Mouse (Mus musculus): ENCODE measurements around the gene Olfr1160. TPM values are rescaled to one million over a fixed set of nuclear protein-coding genes. Genes with fewer than 3 reads are reported as not detected.
A peak's percentile ranks its signal among the peaks of the same experiment; 100 is the strongest.
"Not testable (repeated sequence)": the region's sequence is repeated elsewhere in the genome, so short reads cannot be mapped to it uniquely, and the experiment has no call there.

Olfr1160 gene
- not detected in 2 replicates for polyA plus RNA-seq (2014; fragmentation: Nextera tagmentation; extraction: Ambion mirVana)

GRCm38 (mm10) chr2:88007515-88008318 is at the start of gene Olfr1160:
TSS of gene Olfr1160 (minus strand) at chr2:88008268.
- no peak within 1 kb of the TSS for H3K4me2 ChIP-seq (replicated peaks; ENCODE audit: low read depth, low read length)
- no peak within 1 kb of the TSS for H3K27ac ChIP-seq (ENCODE audit: low read length)
- no peaks in the 10 kb centered on the region for H3K4me1 ChIP-seq (ENCODE audit: control insufficient read depth, insufficient read depth, low read length)
- H3K4me3 ChIP-seq (ENCODE audit: low read depth, low read length), result no peak within 1 kb of the TSS
- no peak within 1 kb of the TSS for H3K9ac ChIP-seq (replicated peaks; ENCODE audit: low read depth, low read length)
- H3K9me3 ChIP-seq (ENCODE audit: control insufficient read depth, low read depth, low read length), result no peaks in the 10 kb centered on the region
- ATAC-seq (ENCODE audit: insufficient number of reproducible peaks, insufficient read depth, low FRiP score, low read depth), result peak; percentile 84
- H3K27me3 ChIP-seq (ENCODE audit: control insufficient read depth, insufficient read depth, low read length), result no peaks in the 10 kb centered on the region
- H3K36me3 ChIP-seq (ENCODE audit: control insufficient read depth, insufficient read depth, low read length), result no peaks in the 10 kb centered on the region

GRCm38 (mm10) chr2:88051029-88051428 is 43.0 kb upstream of the Olfr1160 start, which contains the start of gene Olfr1162:
TSS of gene Olfr1162 (minus strand) at chr2:88051129.
- WGBS, result 87% methylated on average over 1 of the region's 1 CpGs
- H3K9me3 ChIP-seq (ENCODE audit: control insufficient read depth, low read depth, low read length), result no peaks in the 10 kb centered on the region
- H3K9ac ChIP-seq (replicated peaks; ENCODE audit: low read depth, low read length), result no peak within 1 kb of the TSS
- no peaks in the 10 kb centered on the region for H3K4me1 ChIP-seq (ENCODE audit: control insufficient read depth, insufficient read depth, low read length)
- no peaks in the 10 kb centered on the region for H3K27me3 ChIP-seq (ENCODE audit: control insufficient read depth, insufficient read depth, low read length)
- H3K4me2 ChIP-seq (replicated peaks; ENCODE audit: low read depth, low read length), result no peak within 1 kb of the TSS
- H3K36me3 ChIP-seq (ENCODE audit: control insufficient read depth, insufficient read depth, low read length), result no peaks in the 10 kb centered on the region
- no peak within 1 kb of the TSS for H3K4me3 ChIP-seq (ENCODE audit: low read depth, low read length)
- H3K27ac ChIP-seq (ENCODE audit: low read length), result no peak within 1 kb of the TSS
- ATAC-seq (ENCODE audit: insufficient number of reproducible peaks, insufficient read depth, low FRiP score, low read depth), result no peak

- no peak within 1 kb of the TSS for H3K27ac ChIP-seq (ENCODE audit: low read length)
- no peak within 1 kb of the TSS for H3K4me2 ChIP-seq (replicated peaks; ENCODE audit: low read depth, low read length)
- no peaks in the 10 kb centered on the region for H3K4me1 ChIP-seq (ENCODE audit: control insufficient read depth, insufficient read depth, low read length)
- no peak within 1 kb of the TSS for H3K9ac ChIP-seq (replicated peaks; ENCODE audit: low read depth, low read length)
- no peaks in the 10 kb centered on the region for H3K27me3 ChIP-seq (ENCODE audit: control insufficient read depth, insufficient read depth, low read length)
- no peaks in the 10 kb centered on the region for H3K36me3 ChIP-seq (ENCODE audit: control insufficient read depth, insufficient read depth, low read length)
- no peaks in the 10 kb centered on the region for H3K9me3 ChIP-seq (ENCODE audit: control insufficient read depth, low read depth, low read length)
- H3K4me3 ChIP-seq (ENCODE audit: low read depth, low read length), result no peak within 1 kb of the TSS
- no peak for ATAC-seq (ENCODE audit: insufficient number of reproducible peaks, insufficient read depth, low FRiP score, low read depth)
Observed at GRCm38 (mm10) chr2:88037599-88037998, 29.5 kb upstream of the Olfr1160 start, which contains the start of gene Olfr73. TSS of gene Olfr73 (minus strand) at chr2:88037699.

- WGBS, result 65% methylated on average over 1 of the region's 1 CpGs
- H3K27ac ChIP-seq (ENCODE audit: low read length); H3K4me2 ChIP-seq (replicated peaks; ENCODE audit: low read depth, low read length); H3K36me3 ChIP-seq (ENCODE audit: control insufficient read depth, insufficient read depth, low read length); H3K4me1 ChIP-seq (ENCODE audit: control insufficient read depth, insufficient read depth, low read length); H3K4me3 ChIP-seq (ENCODE audit: low read depth, low read length); ATAC-seq (ENCODE audit: insufficient number of reproducible peaks, insufficient read depth, low FRiP score, low read depth); H3K9me3 ChIP-seq (ENCODE audit: control insufficient read depth, low read depth, low read length); H3K9ac ChIP-seq (replicated peaks; ENCODE audit: low read depth, low read length); H3K27me3 ChIP-seq (ENCODE audit: control insufficient read depth, insufficient read depth, low read length): not testable (repeated sequence)
Observed at GRCm38 (mm10) chr2:88022474-88022873, 14.4 kb upstream of the Olfr1160 start, which contains the start of gene Olfr1161. TSS of gene Olfr1161 (plus strand) at chr2:88022774.

- Histone ChIP-seq H3K9me3 (ENCODE audit: control insufficient read depth, low read depth, low read length) (no peaks in the 10 kb centered on the region), H3K27ac (ENCODE audit: low read length) (no peak within 1 kb of the TSS), H3K4me1 (ENCODE audit: control insufficient read depth, insufficient read depth, low read length) (no peaks in the 10 kb centered on the region), H3K4me2 (replicated peaks; ENCODE audit: low read depth, low read length) (no peak within 1 kb of the TSS), H3K27me3 (ENCODE audit: control insufficient read depth, insufficient read depth, low read length) (no peaks in the 10 kb centered on the region), H3K4me3 (ENCODE audit: low read depth, low read length) (no peak within 1 kb of the TSS), H3K9ac (replicated peaks; ENCODE audit: low read depth, low read length) (no peak within 1 kb of the TSS), H3K36me3 (ENCODE audit: control insufficient read depth, insufficient read depth, low read length) (no peaks in the 10 kb centered on the region)
- ATAC-seq (ENCODE audit: insufficient number of reproducible peaks, insufficient read depth, low FRiP score, low read depth), result no peak
Observed at GRCm38 (mm10) chr2:87989813-87990212, 18.3 kb downstream of the Olfr1160 start, which contains the start of gene Olfr1158. TSS of gene Olfr1158 (plus strand) at chr2:87990113.

- H3K4me3 ChIP-seq (ENCODE audit: low read depth, low read length), result no peak within 1 kb of the TSS
- no peak within 1 kb of the TSS for H3K4me2 ChIP-seq (replicated peaks; ENCODE audit: low read depth, low read length)
- H3K9ac ChIP-seq (replicated peaks; ENCODE audit: low read depth, low read length), result no peak within 1 kb of the TSS
- no peaks in the 10 kb centered on the region for H3K36me3 ChIP-seq (ENCODE audit: control insufficient read depth, insufficient read depth, low read length)
- no peak within 1 kb of the TSS for H3K27ac ChIP-seq (ENCODE audit: low read length)
- H3K27me3 ChIP-seq (ENCODE audit: control insufficient read depth, insufficient read depth, low read length), result no peaks in the 10 kb centered on the region
- no peaks in the 10 kb centered on the region for H3K4me1 ChIP-seq (ENCODE audit: control insufficient read depth, insufficient read depth, low read length)
- H3K9me3 ChIP-seq (ENCODE audit: control insufficient read depth, low read depth, low read length), result no peaks in the 10 kb centered on the region
- no peak for ATAC-seq (ENCODE audit: insufficient number of reproducible peaks, insufficient read depth, low FRiP score, low read depth)
- 71% methylated on average over 3 of the region's 3 CpGs for WGBS
Observed at GRCm38 (mm10) chr2:87974563-87974962, 33.5 kb downstream of the Olfr1160 start, which contains the start of gene Olfr74. TSS of gene Olfr74 (minus strand) at chr2:87974663.

- H3K27ac ChIP-seq (ENCODE audit: low read length), result no peak within 1 kb of the TSS
- H3K27me3 ChIP-seq (ENCODE audit: control insufficient read depth, insufficient read depth, low read length), result no peaks in the 10 kb centered on the region
- no peaks in the 10 kb centered on the region for H3K9me3 ChIP-seq (ENCODE audit: control insufficient read depth, low read depth, low read length)
- no peak within 1 kb of the TSS for H3K4me2 ChIP-seq (replicated peaks; ENCODE audit: low read depth, low read length)
- no peak within 1 kb of the TSS for H3K9ac ChIP-seq (replicated peaks; ENCODE audit: low read depth, low read length)
- WGBS, result 95% methylated on average over 4 of the region's 4 CpGs
- H3K36me3 ChIP-seq (ENCODE audit: control insufficient read depth, insufficient read depth, low read length), result no peaks in the 10 kb centered on the region
- ATAC-seq (ENCODE audit: insufficient number of reproducible peaks, insufficient read depth, low FRiP score, low read depth), result no peak
- H3K4me3 ChIP-seq (ENCODE audit: low read depth, low read length), result no peak within 1 kb of the TSS
- H3K4me1 ChIP-seq (ENCODE audit: control insufficient read depth, insufficient read depth, low read length), result no peaks in the 10 kb centered on the region
Observed at GRCm38 (mm10) chr2:87968199-87968598, 39.9 kb downstream of the Olfr1160 start, which contains the start of gene Olfr1157. TSS of gene Olfr1157 (minus strand) at chr2:87968299.

GRCm38 (mm10) chr2:87953000-87953399 is 55.1 kb downstream of the Olfr1160 start, which contains the start of gene Olfr1156:
TSS of gene Olfr1156 (minus strand) at chr2:87953100.
- H3K27ac ChIP-seq (ENCODE audit: low read length), result no peak within 1 kb of the TSS
- no peak for ATAC-seq (ENCODE audit: insufficient number of reproducible peaks, insufficient read depth, low FRiP score, low read depth)
- H3K27me3 ChIP-seq (ENCODE audit: control insufficient read depth, insufficient read depth, low read length), result no peaks in the 10 kb centered on the region
- no peak within 1 kb of the TSS for H3K4me3 ChIP-seq (ENCODE audit: low read depth, low read length)
- no peak within 1 kb of the TSS for H3K9ac ChIP-seq (replicated peaks; ENCODE audit: low read depth, low read length)
- H3K4me1 ChIP-seq (ENCODE audit: control insufficient read depth, insufficient read depth, low read length), result no peaks in the 10 kb centered on the region
- no peaks in the 10 kb centered on the region for H3K36me3 ChIP-seq (ENCODE audit: control insufficient read depth, insufficient read depth, low read length)
- no peaks in the 10 kb centered on the region for H3K9me3 ChIP-seq (ENCODE audit: control insufficient read depth, low read depth, low read length)
- no peak within 1 kb of the TSS for H3K4me2 ChIP-seq (replicated peaks; ENCODE audit: low read depth, low read length)
